Mouse (Mus musculus) intestine, embryonic 16.5 days (tissue): ENCODE data around the gene Sox5. TPM values are rescaled to one million over a fixed set of nuclear protein-coding genes. Genes with fewer than 3 reads are reported as not detected.
"Not testable (repeated sequence)": the region's sequence is repeated elsewhere in the genome, so short reads cannot be mapped to it uniquely, and the experiment has no call there.

Experiments
- ATAC-seq: fragments of 200-750 bp; cut with Nextera tagmentation; 2 replicates; pipeline ENCODE4 v1.8.0; 2017; ENCODE audit warnings: moderate TSS enrichment, moderate library complexity
- H3K27ac ChIP-seq: fragments of 300-500 bp; sonication (generic); 2 replicates; pipeline ENCODE4 v1.5.1; 2014; ENCODE audit warnings: mild to moderate bottlenecking, low read length
- H3K27me3 ChIP-seq: fragments of 300-500 bp; sonication (generic); replicated peaks from 2 replicates; pipeline ENCODE4 v1.6.1; 2014; ENCODE audit warnings: low read length, control low read depth, mixed read lengths; ENCODE audit not compliant: control insufficient read depth, insufficient read depth
- H3K36me3 ChIP-seq: fragments of 300-500 bp; sonication (generic); 2 replicates; pipeline ENCODE4 v1.6.1; 2014; ENCODE audit warnings: low read length, control low read depth; ENCODE audit not compliant: control insufficient read depth, insufficient read depth
- H3K4me1 ChIP-seq: fragments of 300-500 bp; sonication (generic); 2 replicates; pipeline ENCODE4 v1.6.1; 2014; ENCODE audit warnings: low read length, control low read depth, mixed read lengths; ENCODE audit not compliant: control insufficient read depth, insufficient read depth
- H3K4me2 ChIP-seq: fragments of 300-500 bp; sonication (generic); 2 replicates; pipeline ENCODE4 v1.6.1; 2014; ENCODE audit warnings: low read depth, low read length, control low read depth
- H3K4me3 ChIP-seq: fragments of 300-500 bp; sonication (generic); 2 replicates; pipeline ENCODE4 v1.5.1; 2014; ENCODE audit warnings: mild to moderate bottlenecking, low read length
- H3K9ac ChIP-seq: fragments of 300-500 bp; sonication (generic); 2 replicates; pipeline ENCODE4 v1.6.1; 2014; ENCODE audit warnings: low read depth, low read length
- H3K9me3 ChIP-seq: fragments of 300-500 bp; sonication (generic); 2 replicates; pipeline ENCODE4 v1.6.1; 2016; ENCODE audit warnings: low read length, control low read depth; ENCODE audit not compliant: control insufficient read depth
- WGBS: fragments of 180-500 bp; shearing (Covaris S2); extraction: QIAGEN DNeasy Blood & Tissue Kit; methylation state at CpG from one replicate; pipeline ENCODE4 v1.1.7; 2014; 5-methylcytosine and 5-hydroxymethylcytosine counted together
- polyA plus RNA-seq: library from polyadenylated mRNA; unstranded; fragments of >200 nt; fragmentation: Nextera tagmentation; extraction: Ambion mirVana; gene quantifications from 2 replicates; pipeline ENCODE4 v1.2.1, GENCODE M21; 2015

The Sox5 gene
- polyA plus RNA-seq, 1 experiment from 2014 or later, result 14.3 TPM

- Histone ChIP-seq H3K4me3 (no peak overlapping the region), H3K4me1 (peaks cover 3% of the 10 kb centered on the region), H3K9me3 (no peaks in the 10 kb centered on the region), H3K4me2 (no peak overlapping the region), H3K27me3 (no peaks in the 10 kb centered on the region), H3K9ac (no peak overlapping the region), H3K27ac (no peak overlapping the region), H3K36me3 (no peaks in the 10 kb centered on the region)
- ATAC-seq, result no peak
- 37% methylated on average over 13 of the region's 13 CpGs for WGBS
These were observed 503.2 kb downstream of the Sox5 start for GRCm38 (mm10) chr6:144278505-144279053.

GRCm38 (mm10) chr6:144273425-144273824 lies 508.4 kb downstream of the Sox5 start:
- not testable (repeated sequence) for H3K4me3 ChIP-seq, H3K27me3 ChIP-seq, H3K4me1 ChIP-seq, H3K36me3 ChIP-seq, H3K4me2 ChIP-seq, H3K27ac ChIP-seq, H3K9ac ChIP-seq, H3K9me3 ChIP-seq
- 50% methylated on average over 4 of the region's 4 CpGs for WGBS
- peak; percentile 77 for ATAC-seq

DNA sequence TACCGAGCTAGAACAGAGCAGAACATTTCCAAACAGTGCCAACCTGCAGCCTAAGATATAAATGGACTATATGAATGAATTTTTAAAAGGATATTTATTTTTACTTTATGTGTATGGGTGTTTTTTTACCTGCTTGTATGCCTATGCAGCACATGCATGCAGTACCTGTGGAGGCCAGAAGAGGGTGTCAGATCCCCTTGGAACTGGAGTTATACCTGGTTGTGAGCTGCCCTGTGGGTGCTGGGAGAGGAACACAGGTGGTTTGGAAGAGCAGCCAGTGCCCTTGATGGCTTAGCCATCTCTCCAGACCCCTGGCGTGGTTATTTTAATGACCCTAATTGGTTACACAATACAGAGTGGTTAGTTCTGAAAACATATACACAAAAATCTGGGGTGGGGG lies 510.5 kb downstream of the Sox5 start:
- Histone ChIP-seq H3K27me3 (no peaks in the 10 kb centered on the region), H3K4me2 (no peak overlapping the region), H3K4me1 (peaks cover 2% of the 10 kb centered on the region; the same call in 1 of the 2 replicates), H3K36me3 (no peaks in the 10 kb centered on the region), H3K9me3 (no peaks in the 10 kb centered on the region), H3K9ac (no peak overlapping the region), H3K27ac (no peak overlapping the region), H3K4me3 (no peak overlapping the region)
- WGBS, result 89% methylated on average over 2 of the region's 2 CpGs
- no peak for ATAC-seq

GRCm38 (mm10) chr6:144270306-144270705 lies 511.5 kb downstream of the Sox5 start:
- peaks cover 2% of the 10 kb centered on the region; the same call in 1 of the 2 replicates for H3K4me1 ChIP-seq
- no peak overlapping the region for H3K4me2 ChIP-seq
- WGBS, result 77% methylated on average over 3 of the region's 3 CpGs
- H3K4me3 ChIP-seq, result no peak overlapping the region
- no peak overlapping the region for H3K27ac ChIP-seq
- H3K27me3 ChIP-seq, result no peaks in the 10 kb centered on the region
- H3K9me3 ChIP-seq, result no peaks in the 10 kb centered on the region
- no peaks in the 10 kb centered on the region for H3K36me3 ChIP-seq
- H3K9ac ChIP-seq, result no peak overlapping the region
- no peak for ATAC-seq

- no peak overlapping the region for H3K27ac ChIP-seq
- H3K9ac ChIP-seq, result no peak overlapping the region
- no peaks in the 10 kb centered on the region for H3K36me3 ChIP-seq
- peaks cover 5% of the 10 kb centered on the region; the same call in 1 of the 2 replicates for H3K4me1 ChIP-seq
- H3K27me3 ChIP-seq, result no peaks in the 10 kb centered on the region
- ATAC-seq, result no peak
- WGBS, result 46% methylated on average over 4 of the region's 4 CpGs
- no peak overlapping the region for H3K4me2 ChIP-seq
- H3K9me3 ChIP-seq, result no peaks in the 10 kb centered on the region
- no peak overlapping the region for H3K4me3 ChIP-seq
These were observed 512.1 kb downstream of the Sox5 start for GRCm38 (mm10) chr6:144269666-144270065.

- Histone ChIP-seq H3K9ac (no peak overlapping the region), H3K9me3 (no peaks in the 10 kb centered on the region), H3K4me2 (no peak overlapping the region), H3K27ac (no peak overlapping the region), H3K4me1 (peaks cover 9% of the 10 kb centered on the region; the same call in 1 of the 2 replicates), H3K36me3 (no peaks in the 10 kb centered on the region), H3K27me3 (no peaks in the 10 kb centered on the region), H3K4me3 (no peak overlapping the region)
- WGBS, result 63% methylated on average over 5 of the region's 5 CpGs
- no peak for ATAC-seq
These were observed 516.0 kb downstream of the Sox5 start for GRCm38 (mm10) chr6:144265752-144266151.

- Histone ChIP-seq H3K27me3 (no peaks in the 10 kb centered on the region), H3K9me3 (no peaks in the 10 kb centered on the region), H3K4me1 (peaks cover 9% of the 10 kb centered on the region; the same call in 1 of the 2 replicates), H3K4me2 (no peak overlapping the region), H3K27ac (no peak overlapping the region), H3K9ac (no peak overlapping the region), H3K36me3 (no peaks in the 10 kb centered on the region), H3K4me3 (no peak overlapping the region)
- WGBS, result 64% methylated on average over 7 of the region's 7 CpGs
- no peak for ATAC-seq
These were observed 516.8 kb downstream of the Sox5 start for GRCm38 (mm10) chr6:144265004-144265403.

- 36% methylated on average over 16 of the region's 16 CpGs for WGBS
- ATAC-seq, result peak; percentile 70
- no peaks in the 10 kb centered on the region for H3K36me3 ChIP-seq
- no peak overlapping the region for H3K9ac ChIP-seq
- H3K4me1 ChIP-seq, result peaks cover 7% of the 10 kb centered on the region; the same call in 1 of the 2 replicates
- H3K27me3 ChIP-seq, result no peaks in the 10 kb centered on the region
- H3K4me3 ChIP-seq, result no peak overlapping the region
- peak overlapping the region; percentile 35; the same call in 1 of the 2 replicates for H3K27ac ChIP-seq
- H3K4me2 ChIP-seq, result no peak overlapping the region
- H3K9me3 ChIP-seq, result no peaks in the 10 kb centered on the region
These were observed 517.4 kb downstream of the Sox5 start for GRCm38 (mm10) chr6:144264320-144264915.

DNA sequence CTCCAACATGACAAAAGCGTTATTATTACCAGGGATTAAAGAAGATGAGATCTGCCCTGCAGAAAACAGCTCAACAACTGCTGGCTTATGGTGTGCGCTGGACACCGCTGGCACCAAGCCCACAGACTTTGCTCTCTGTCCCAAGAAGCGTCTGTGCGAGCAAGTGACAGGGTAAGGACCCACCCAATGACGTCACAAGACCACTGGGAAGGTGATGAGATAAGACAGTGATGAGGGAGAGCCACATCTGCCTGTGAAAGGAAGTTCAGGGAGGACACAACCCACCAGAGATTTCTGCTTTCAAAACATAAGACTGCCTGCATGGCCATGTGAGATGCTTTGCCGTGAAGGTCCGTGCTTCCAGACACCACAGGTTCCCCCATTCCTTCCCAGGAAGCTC lies 525.3 kb downstream of the Sox5 start:
- no peak overlapping the region for H3K9ac ChIP-seq
- no peak overlapping the region for H3K4me3 ChIP-seq
- H3K4me2 ChIP-seq, result no peak overlapping the region
- ATAC-seq, result peak; percentile 33; the same call in 1 of the 2 replicates
- H3K27ac ChIP-seq, result no peak overlapping the region
- 72% methylated on average over 8 of the region's 8 CpGs for WGBS
- no peaks in the 10 kb centered on the region for H3K4me1 ChIP-seq
- H3K9me3 ChIP-seq, result no peaks in the 10 kb centered on the region
- no peaks in the 10 kb centered on the region for H3K27me3 ChIP-seq
- no peaks in the 10 kb centered on the region for H3K36me3 ChIP-seq
